Mouse (Mus musculus) neural tube, embryonic 10.5 days (tissue): ENCODE measurements around the gene Miip.

Source experiments
- DNase-seq: peaks from one replicate; pipeline ENCODE4 v3.0.0-alpha.2; 2017; ENCODE audit warnings: low spot score; ENCODE audit errors: extremely low spot score

The Miip gene

DNA sequence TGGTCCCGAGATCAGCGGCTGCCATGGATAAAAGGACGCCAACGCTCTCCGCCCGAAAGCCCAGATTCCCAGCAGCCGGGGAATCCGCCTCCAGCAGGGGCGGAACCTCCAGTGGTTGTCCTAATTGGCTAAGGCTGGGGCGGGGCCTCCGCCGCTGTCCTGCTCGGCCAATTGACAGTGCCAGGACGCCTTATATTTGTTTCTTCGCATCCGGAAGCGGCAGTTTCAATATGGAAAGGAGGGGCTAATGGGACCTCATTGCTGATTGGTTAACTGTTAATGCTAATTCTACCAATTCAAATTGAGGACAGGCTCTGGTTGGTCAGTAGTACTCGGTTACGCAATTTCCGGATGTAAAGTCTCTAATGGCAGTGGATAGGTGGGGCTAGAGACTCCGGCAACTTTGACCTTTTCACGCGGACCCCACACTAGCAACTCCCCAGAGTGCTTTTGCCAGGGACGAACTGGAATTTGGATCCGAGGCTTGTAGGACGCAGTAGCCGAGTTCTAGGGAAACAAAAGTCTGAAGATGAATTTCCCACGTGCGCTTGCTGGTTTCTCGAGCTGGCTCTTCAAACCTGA is at the start of gene Miip, which contains the start of gene Fv1:
Gene Miip, minus strand, starts transcription at position 367 of the 582 bp plus-strand sequence.
Gene Fv1, plus strand, starts transcription at position 530 of the 582 bp plus-strand sequence.
- DNase-seq: peak; percentile 95

DNA sequence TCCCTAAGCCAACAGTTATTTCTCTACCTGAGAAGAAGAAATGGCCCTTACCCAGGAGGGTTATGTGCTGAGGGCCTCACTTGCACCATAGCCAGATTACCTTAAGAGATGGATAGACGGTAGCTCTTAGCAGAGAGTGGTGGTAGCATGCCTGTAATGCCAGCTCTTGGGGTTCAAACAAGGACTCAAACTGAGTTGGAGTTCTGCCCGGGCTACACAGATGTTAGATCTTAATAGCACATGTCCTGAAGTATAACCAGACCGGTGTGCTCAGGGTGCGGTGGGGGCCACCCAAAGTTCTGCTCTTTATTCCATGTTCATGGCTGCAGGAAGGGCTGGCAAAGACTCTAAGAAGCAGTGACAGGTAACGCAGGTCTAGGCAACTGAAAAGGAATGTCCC is 40.9 kb upstream of the Miip start:
- no peak for DNase-seq

DNA sequence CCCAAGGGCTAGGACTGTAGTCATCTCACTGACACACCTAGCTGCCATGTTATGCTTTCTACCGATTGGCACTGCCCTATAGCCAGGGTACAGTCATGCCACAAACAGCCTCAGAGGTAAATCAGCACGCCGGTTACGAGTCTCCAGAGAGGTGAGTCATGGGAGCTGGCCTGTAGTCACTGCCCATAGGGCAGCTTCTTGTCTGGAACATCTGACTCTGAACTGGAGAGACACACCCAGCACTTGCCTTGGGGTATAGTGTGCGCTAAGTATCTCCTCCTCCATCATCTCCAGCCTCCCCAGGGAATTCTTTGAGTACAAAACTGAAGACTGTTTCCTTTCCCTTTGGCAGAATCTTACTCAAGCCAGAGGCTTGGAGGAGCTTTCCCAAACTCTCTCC is 37.6 kb upstream of the Miip start:
- no peak for DNase-seq

DNA sequence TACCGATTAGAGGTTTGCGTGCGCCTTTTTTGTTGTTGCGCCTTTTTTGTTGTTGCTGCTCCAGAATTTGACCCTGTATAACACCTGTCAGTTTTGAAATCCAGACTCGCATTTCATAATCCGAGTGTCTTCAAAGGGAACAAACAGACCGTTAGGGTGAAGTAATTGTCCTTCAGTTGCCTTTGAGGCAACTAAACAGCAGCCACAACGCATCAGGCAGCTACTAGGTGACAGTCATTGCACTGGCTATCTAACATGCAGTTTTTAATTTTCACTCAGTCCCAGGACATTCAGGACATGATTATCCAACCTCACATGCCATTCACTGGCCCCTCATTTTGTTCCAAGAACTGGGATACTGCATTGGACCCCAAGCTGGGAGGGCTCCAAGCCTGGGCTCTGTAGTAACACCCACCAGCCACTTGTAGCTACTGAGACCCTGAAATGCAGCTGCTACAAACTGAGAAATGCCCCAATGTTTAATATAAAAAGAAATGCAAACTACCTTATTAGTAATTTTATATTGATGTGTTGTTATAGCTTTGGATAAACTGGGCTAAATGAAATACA is 36.6 kb upstream of the Miip start:
- DNase-seq: no peak

DNA sequence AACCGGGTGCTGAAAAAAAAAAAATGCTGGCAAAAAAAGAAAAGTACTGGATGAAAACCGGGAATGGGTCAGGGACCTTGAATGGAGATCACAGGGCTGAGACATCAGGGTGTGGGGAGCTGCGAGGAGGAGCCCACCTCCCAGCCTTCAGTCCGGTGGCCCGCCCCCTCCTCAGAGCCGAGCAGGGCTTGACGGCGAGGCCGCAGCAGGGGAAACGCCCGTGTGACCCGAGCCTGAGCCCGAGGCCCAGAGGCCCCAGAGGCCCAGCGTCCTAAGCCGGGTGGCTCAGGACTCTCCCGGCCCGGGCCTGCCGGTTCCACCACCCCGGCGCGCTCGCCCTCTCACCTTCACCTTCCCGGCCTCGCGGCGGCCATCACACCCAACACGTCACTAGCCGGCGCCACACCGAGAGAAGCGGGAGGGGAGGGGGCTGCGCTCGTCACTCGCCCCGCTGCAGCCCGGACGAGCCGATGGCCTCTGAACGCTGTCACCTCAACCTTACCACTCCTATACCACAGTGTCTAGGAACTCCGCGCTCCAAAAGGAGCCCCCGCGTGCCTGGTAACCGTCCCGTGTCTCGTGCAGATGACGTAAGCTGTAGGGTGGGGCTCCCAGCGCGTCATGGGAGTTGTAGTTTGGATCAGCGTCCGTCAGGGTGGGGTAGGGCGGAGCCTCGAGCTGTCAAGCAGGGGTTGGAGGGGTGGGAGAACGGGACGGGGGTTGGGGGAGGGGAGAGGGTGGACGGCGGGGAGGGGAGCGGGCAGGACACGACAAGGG is 35.9 kb upstream of the Miip start, which contains the start of gene Mfn2:
Gene Mfn2, minus strand, starts transcription at position 392 of the 777 bp plus-strand sequence.
- peak; percentile 92 for DNase-seq

DNA sequence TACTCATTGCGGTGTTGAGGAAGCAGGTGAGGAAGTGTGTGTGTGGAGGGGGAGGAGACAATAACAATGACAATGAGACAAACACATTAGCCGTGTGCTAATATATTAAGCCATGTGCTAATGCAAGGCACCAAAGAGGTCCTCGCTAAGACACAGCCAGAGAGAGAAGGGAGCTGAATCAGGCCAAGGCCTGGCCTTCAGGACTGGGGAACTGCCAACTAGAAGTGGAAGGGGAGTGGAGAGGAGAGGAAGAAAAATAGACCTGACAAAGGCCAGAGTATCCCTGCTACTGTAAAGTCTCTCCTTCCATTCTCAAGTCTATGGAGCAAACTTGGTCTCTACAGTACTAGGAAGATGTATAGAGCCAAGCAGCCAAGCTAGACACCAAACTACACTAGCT is 35.0 kb upstream of the Miip start:
- DNase-seq: no peak

DNA sequence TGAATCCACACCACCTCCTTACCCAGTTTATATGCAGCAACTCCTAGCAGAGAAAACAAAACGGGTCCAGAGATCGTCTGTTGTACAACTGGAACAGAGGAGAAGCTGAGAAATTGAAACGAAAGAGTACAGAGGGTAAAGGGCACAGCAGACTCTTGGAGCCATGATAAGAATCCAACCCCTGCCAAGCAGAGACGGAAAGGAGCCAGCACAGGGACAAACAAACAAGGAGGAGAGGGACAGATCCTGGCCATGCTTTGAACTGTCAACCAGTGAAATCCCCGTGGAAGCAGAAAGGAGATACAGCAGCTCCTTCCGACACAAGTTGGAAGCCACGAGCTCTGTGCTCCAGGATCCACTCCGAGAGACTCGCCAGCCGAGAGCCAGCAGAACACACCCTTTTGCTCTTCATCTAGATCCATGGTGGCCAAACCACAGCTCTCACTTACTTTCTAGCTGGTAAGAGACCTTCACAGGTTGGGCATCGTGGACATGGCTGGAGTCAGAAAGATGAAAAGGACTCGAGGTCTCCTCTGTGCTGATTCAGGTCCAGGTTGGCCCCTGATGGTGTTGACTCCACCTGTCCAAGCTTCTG is 34.4 kb upstream of the Miip start:
- DNase-seq: no peak

DNA sequence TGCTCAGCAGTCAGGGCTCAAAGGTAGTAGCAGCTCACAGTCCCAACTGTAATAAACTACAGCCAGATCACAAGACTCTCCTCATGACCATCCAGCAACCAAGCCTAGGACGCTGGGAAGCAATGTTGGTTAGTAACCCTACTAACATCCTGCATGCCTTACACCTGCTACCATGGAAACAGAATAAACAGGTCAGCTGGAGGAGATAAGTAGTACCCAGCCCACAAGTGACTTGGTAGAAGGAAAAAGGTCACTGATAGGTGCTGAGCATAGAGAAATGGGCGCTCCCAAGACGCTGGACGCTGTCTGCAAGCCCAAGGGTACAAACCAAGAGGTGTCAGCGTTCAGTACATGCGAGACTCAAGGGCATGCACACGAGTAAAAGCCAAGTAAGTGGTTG is 31.8 kb upstream of the Miip start:
- DNase-seq: no peak

DNA sequence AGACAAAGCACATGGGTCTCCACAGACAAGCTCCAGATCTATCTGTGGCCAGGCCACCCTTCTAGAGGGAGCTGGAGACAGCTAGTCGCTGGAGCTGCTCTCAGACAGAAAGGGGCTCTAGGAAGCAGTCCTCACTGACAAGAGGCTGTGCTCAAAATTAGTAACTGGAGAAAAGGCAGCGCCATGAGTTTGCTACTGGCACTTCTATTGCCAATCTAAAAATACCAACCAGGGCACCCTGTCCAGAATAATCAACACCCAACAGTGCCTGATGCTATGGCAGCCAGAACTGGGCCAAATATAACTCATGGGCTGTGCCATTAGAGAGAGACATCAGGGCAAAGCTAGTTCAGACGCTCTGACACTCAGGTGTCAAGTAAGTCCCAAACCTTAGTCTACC is 28.7 kb upstream of the Miip start:
- DNase-seq: no peak

DNA sequence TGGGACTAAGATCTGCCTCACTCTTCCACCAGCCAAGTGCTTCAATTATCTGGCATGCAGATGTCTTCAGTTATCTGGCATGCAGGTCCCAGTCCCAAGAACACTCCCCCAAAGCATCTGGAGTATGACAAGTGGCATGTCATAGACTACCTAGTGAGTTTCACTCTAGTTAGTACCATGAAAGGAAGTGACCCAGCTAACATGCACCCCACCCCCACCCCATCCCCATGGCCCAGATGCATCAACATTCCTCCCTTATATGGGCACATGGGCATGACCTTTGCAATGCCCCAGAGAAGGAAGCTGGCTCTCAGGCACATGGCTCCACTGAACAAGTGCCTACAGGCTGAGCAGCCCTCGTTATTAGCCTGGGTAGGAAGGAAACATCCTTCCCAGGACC is 27.8 kb upstream of the Miip start:
- no peak for DNase-seq

DNA sequence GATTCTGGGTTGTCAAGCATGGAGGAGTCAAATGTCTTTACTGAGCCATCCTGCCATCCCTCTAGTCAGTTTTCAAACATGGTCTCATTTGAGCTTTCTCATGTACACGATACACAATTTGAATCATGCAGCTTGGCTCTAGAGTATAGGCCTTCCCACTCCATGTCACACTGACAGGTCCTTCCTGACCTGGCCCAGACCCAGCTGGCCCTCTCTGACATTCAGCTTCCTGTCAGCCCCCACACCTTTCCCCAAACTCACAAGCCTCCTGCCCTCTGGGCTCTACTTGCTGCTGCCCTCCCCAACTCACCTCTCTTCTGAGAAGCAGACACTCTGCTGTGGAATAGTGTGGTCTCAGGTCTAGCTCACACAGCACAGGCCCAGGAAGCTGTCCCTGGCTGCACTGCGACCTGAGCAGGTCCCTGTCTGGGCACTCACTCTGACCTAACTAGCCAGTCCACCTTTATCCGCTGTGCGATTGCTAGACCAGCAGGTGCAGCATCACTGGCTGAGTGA is 27.3 kb upstream of the Miip start:
- no peak for DNase-seq

DNA sequence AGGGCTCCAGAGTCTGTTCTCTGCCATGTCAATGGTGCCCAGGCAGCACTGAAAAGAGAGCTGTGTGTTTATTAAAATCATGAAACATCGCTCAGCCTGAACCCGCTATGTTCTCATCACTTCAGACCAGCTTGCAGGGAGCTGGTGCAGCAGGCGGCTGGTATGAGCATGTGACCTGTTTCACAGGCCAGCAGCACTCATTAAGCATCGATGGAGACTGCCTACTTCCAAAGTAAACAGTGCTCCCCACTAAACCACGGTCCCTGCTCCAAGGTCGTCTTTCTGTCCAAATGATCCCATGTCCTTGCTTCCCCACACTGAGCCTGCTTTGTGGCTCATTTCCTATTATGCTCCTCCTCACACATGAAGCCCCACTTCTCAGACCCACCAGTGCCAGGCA is 21.7 kb upstream of the Miip start:
- DNase-seq: no peak

DNA sequence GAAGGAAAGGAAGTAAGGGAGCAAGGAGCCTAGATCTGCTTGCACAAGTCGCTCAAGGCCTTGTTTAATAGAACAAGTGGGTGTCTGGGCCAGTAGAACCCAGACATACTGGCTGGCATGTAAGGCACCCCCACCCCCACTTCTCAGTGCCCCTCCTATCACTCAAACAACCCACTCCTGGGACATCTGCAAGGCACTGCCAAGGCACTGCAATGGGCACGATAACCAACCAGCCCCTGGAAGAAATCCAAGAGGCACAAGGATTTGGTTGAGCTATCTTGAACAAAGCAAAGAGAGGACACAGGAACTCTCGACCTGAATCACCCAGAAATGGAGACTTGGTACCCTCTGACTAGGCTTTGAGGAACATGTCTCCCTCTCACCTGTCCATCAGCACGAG is 19.6 kb upstream of the Miip start:
- no peak for DNase-seq

DNA sequence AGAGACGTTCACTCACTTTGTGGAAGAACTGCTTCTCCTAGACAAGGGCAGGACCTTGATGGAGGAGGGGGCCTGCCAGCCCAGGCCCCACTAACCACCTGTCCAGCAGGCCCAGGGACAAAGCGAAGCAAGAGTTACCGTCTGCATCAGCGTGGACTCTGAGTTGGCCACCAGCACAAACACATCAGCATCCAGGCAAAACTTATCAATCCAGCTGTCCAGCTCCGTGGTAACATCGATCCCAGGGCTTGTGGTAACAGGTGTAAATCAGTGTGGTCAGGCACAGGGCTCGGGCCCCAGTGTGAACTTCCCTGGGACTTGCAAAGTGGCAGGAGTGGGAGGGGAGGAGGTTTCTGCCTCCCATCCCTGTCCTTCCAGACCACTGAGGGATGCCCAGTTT is 18.7 kb upstream of the Miip start:
- no peak for DNase-seq

DNA sequence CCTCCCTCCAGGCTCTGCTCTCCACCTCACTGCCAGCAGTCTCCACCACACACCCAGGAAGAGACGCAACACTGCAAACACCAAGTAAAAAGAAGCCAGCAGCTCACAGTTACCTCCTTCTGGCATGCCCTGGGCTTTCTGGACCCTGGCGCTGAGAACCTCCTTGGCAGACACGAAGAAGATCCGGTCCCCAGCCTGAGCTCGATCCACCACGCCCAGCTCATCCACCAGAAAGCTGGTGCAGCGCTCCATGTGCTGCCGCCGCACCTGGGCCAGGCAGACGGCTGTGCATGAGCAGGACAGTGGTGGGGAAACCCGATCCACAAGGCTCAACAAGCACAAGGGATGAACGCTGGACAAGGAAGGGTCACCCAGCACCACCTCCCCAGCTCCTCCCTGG is 17.5 kb upstream of the Miip start:
- no peak for DNase-seq

DNA sequence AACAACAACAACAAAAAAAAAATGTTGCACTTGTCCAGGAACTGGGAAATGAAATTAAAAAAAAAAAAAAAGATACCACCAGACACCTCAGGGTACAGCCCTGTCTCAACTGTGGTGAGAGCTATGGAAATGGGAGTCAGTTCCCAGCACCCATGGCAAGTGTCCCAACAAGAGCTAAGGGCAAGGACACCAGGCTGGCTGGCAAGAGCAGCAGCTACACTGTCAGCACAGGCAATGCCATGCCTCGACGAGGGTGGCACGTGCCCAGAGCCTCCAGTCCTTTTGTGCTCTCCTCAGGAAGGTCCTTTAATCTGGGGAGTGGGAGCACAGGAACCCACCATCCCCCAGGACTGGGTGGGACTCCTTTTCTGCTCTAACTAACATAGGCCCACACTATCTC is 15.5 kb upstream of the Miip start:
- no peak for DNase-seq

DNA sequence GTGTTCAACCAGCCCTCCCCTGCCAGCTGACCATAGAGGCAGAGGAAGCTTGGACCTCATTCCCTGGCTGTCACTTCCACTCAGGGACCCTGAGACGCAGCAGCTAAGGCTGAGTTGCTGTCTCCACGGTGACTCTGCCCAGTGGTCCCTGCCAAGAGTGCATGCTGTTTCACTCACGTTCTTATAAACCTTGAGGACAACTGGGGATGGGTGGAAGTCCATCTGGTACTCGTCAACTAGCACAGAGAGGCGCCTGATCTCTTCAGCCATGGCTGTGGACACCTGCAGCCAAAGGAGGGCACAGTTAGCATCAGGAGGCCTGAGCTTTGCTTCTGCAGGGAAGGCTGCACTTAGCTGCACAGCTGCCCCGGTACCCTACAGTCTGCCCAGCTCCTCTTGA is 14.4 kb upstream of the Miip start:
- DNase-seq: no peak

DNA sequence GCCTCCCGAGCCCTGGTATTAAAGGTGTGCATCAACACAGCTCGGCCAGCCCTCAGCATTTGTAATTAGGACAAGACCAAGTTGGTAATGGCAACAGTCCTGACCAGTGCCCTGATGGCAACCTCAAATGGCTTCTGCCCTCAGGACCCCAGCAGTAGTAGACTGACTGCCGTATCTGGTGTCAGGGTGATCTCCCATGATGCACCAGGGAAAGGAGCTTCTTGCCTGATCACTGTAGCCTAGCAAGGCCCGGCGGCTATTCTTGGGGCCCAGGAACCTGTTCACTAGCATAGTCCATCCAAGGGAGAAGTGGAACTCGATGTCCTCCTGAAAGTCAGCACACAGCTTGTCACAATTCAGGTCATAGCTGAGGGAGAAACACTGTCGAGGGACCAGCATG is 13.2 kb upstream of the Miip start:
- DNase-seq: no peak

DNA sequence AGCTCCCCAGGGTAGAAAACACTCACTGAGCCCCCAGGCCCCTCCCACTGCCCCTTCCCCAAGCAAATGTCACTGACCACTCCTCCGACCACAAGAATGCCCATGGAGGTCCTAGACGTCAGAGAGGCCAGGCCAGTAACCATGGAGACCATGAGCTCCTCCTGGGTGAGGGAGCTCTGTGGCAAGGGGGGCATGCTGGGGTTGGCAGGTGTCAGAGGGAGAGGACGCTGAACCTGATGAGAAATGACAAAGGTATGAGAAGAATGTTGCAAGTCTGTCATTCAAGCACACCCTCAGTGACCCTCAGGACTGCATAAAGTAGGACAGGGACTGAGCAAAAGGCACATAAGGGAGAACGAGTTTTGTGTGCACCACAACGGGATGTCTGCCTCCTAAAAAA is 11.2 kb upstream of the Miip start:
- no peak for DNase-seq

DNA sequence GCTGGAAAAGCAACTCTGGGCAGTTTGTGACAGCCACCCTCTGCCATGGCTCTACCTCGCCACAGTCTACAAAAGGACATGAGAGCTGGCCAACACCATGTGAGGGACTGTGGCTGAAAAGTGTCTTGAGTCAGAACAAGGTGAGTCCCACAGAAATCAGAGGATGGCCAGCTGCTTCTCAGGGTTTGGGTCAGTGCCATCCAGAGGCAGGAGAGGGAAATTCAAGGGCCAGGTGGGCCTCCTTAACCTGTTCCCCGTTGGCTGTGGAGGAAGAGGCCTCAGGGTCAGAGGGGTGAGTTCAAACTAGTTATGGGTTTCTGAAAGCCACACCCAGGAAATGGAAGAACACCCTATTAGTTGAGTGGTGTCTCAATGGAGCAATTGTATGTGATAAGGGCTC is 10.8 kb upstream of the Miip start:
- no peak for DNase-seq

DNA sequence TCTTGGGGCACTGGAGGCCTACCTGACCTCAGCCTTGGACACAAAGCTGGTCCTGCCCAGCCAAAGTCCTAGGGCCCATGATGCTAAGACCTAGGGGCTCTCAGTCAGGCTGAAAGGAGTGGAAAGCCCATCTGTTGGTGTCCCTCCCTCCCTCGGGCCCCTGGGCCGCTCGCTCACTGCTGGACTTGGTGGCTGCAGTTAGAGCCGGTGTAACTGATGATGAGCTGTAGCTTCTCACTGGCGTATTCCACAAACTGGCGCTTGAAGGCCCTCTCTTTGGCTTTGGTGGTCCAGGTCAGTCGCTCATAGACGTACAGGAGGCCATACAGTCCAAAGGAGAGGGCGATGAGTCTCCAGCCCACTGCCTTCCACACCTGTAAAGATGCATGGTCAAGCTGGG is 9.9 kb upstream of the Miip start:
- DNase-seq: no peak

DNA sequence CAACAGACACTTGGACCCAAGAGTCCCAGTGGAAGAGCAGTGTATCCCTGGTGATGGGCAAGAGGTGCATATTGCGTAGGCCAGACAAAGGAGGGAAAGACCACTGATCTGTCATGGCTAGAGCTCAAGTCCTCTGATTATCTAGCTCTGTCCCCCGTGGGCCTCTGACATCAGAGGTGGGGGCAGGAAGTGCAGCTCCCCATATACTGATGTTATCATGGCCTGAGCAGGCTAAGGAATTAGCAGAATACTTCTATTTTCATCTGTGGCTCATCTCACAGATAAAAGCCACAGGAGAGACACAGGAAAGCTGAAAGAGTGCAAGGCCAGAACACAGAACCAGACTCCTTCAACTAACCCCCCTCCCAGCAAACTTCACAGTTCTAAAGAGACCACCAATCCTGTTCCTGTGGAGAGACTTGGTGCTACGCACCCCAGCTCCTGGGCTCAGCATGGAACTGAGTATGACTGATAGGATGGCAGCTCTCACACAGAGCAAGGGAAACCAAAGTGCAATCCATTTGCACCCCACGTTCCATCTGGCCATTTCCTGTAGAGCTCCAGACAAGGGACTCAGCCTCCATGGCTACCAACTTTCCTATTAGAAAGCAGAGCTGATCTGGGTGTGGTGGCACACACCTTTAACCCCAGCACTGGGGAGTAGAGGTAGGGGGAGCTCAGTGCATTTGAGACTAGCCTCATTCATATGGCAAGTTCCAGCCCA is 7.4 kb upstream of the Miip start:
- no peak for DNase-seq
